ENCODE assay signal across 13 mouse cellular contexts in the genomic region with DNA sequence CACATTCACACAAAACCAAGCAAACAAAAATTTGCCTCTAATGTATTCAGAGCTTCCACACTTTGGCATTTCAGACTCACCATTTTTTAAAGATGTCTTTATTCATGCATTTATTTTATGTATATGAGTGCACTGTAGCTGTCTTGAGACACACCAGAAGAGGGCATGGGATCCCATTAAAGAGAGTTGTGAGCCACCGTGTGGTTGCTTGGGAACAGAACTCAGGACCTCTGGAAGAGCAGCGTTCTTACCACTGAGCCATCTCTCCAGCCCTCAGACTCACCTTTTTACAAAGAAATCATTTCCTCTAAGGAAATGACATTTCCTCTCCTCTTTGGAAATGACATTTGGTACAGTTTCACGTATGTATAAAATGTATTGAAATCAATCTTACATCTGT. TPM values are rescaled to one million over a fixed set of nuclear protein-coding genes. Genes with fewer than 3 reads are reported as not detected.
DNase-seq lines count a peak whose midpoint lies in the region; ATAC-seq and TF ChIP-seq lines count a peak whose summit lies in the region.
"Had no signal": no experiment of that assay in that cellular context is flagged by ENCODE, and none has a peak within 500 bp of the region (broad histone marks: within the 10 kb centered on the region; RNA-seq: fewer than 3 reads in every experiment).

No protein-coding gene starts in this region.

- DNase-seq in forebrain, postnatal 0 days = no peak
- no peak for DNase-seq in forebrain, embryonic 10.5 days (ENCODE audit: extremely low spot score, low spot score)
- DNase-seq in kidney, postnatal 36 days = no peak
- peak; percentile 61 for DNase-seq in 3T3-L1 (ENCODE audit: low read depth, low spot score)
- DNase-seq in brain, adult 2 months (ENCODE audit: low read depth, low spot score) = peak; percentile 47
- DNase-seq in cerebellum, adult 9-10 months = no peak
- DNase-seq in cerebellum, adult 11 months = no peak

- no peaks in the 10 kb centered on the region for H3K27me3 ChIP-seq in forebrain, postnatal 0 days (ENCODE audit: insufficient read depth, low read length)
- peaks cover 15% of the 10 kb centered on the region for H3K27me3 ChIP-seq in forebrain, embryonic 10.5 days (ENCODE audit: poor library complexity, severe bottlenecking)
- H3K27me3 ChIP-seq in kidney, embryonic 15.5 days = no peaks in the 10 kb centered on the region
- H3K27me3 ChIP-seq: heart, embryonic 12.5 days; limb, embryonic 12.5 days; liver, embryonic 13.5 days had no signal

- 0 out of 2 replicates have a peak, but pooled peaks have one; percentile 7 for TF ChIP-seq CTCF in forebrain, postnatal 0 days (IDR thresholded peaks at IDR 0.05; ENCODE audit: low read depth)

- ATAC-seq in forebrain, postnatal 0 days = no peak
- ATAC-seq in kidney, embryonic 15.5 days (replicated peaks; ENCODE audit: low FRiP score) = no peak

- no peak overlapping the region for H3K4me3 ChIP-seq in forebrain, postnatal 0 days (ENCODE audit: low read depth, low read length)
- no peak overlapping the region for H3K4me3 ChIP-seq in forebrain, embryonic 10.5 days
- H3K4me3 ChIP-seq in kidney, embryonic 15.5 days (replicated peaks) = no peak overlapping the region

- 41% methylated on average over 3 of the region's 3 CpGs for WGBS in forebrain, postnatal 0 days
- 43% methylated on average over 3 of the region's 3 CpGs for WGBS in forebrain, embryonic 10.5 days
- 48% methylated on average over 3 of the region's 3 CpGs for WGBS in kidney, embryonic 15.5 days

- H3K27ac ChIP-seq in forebrain, postnatal 0 days (ENCODE audit: low read depth, low read length) = no peak overlapping the region
- no peak overlapping the region for H3K27ac ChIP-seq in forebrain, embryonic 10.5 days
- no peak overlapping the region for H3K27ac ChIP-seq in kidney, embryonic 15.5 days
- H3K27ac ChIP-seq: limb, embryonic 12.5 days; liver, embryonic 13.5 days had no signal

- H3K36me3 ChIP-seq in forebrain, postnatal 0 days (ENCODE audit: insufficient read depth) = no peaks in the 10 kb centered on the region
- no peaks in the 10 kb centered on the region for H3K36me3 ChIP-seq in forebrain, embryonic 10.5 days (replicated peaks)
- H3K36me3 ChIP-seq in kidney, embryonic 15.5 days = no peaks in the 10 kb centered on the region
- H3K36me3 ChIP-seq: heart, embryonic 12.5 days; limb, embryonic 12.5 days; liver, embryonic 13.5 days had no signal

- no peaks in the 10 kb centered on the region for H3K9me3 ChIP-seq in forebrain, postnatal 0 days (ENCODE audit: low read length)
- no peaks in the 10 kb centered on the region; the same call in 1 of the 2 replicates for H3K9me3 ChIP-seq in forebrain, embryonic 10.5 days
- H3K9me3 ChIP-seq in kidney, embryonic 15.5 days (replicated peaks) = no peaks in the 10 kb centered on the region
- H3K9me3 ChIP-seq: heart, embryonic 12.5 days; liver, embryonic 13.5 days; megakaryocyte, embryonic 14.5 days had no signal

- H3K4me1 ChIP-seq in forebrain, postnatal 0 days (ENCODE audit: insufficient read depth) = no peaks in the 10 kb centered on the region
- peaks cover 7% of the 10 kb centered on the region for H3K4me1 ChIP-seq in forebrain, embryonic 10.5 days
- peaks cover 11% of the 10 kb centered on the region for H3K4me1 ChIP-seq in kidney, embryonic 15.5 days

- no peak overlapping the region for H3K9ac ChIP-seq in forebrain, postnatal 0 days
- no peak overlapping the region for H3K9ac ChIP-seq in kidney, embryonic 15.5 days
- H3K9ac ChIP-seq: heart, embryonic 12.5 days; limb, embryonic 12.5 days; liver, embryonic 13.5 days had no signal

- H3K4me2 ChIP-seq in forebrain, postnatal 0 days (ENCODE audit: low read depth) = no peak overlapping the region
- peak overlapping the region; percentile 59; the same call in 1 of the 2 replicates for H3K4me2 ChIP-seq in kidney, embryonic 15.5 days

RNA-seq across cellular contexts. Expression of a gene that starts 2.1 kb away (rescaled TPM):
- 0.15 TPM in 1 of 2 replicates, not detected in the other for total RNA-seq in forebrain, postnatal 0 days (2014; rRNA removed)
- 0.21 and 0.22 TPM in 2 replicates for polyA plus RNA-seq in forebrain, postnatal 0 days (2015; fragmentation: Nextera tagmentation; extraction: Ambion mirVana)
- polyA plus RNA-seq in forebrain, embryonic 10.5 days (2016; fragmentation: Nextera tagmentation; extraction: Ambion mirVana) = 0.10 TPM in 1 of 2 replicates, not detected in the other
- polyA plus RNA-seq in kidney, embryonic 15.5 days (2015; fragmentation: Nextera tagmentation; extraction: Ambion mirVana) = 0.58 and 0.68 TPM in 2 replicates
- polyA plus RNA-seq: erythroblast, embryonic 14.5 days; limb, embryonic 12.5 days; liver, embryonic 13.5 days had no signal

RNA-seq across cellular contexts. Expression of a gene that starts 7.8 kb away (rescaled TPM):
- 15.7 and 24.3 TPM in 2 replicates for total RNA-seq in forebrain, postnatal 0 days (2014; rRNA removed)
- 37.3 and 38.3 TPM in 2 replicates for polyA plus RNA-seq in forebrain, postnatal 0 days (2015; fragmentation: Nextera tagmentation; extraction: Ambion mirVana)
- polyA plus RNA-seq in forebrain, embryonic 10.5 days (2016; fragmentation: Nextera tagmentation; extraction: Ambion mirVana) = 49.7 and 50.4 TPM in 2 replicates
- polyA plus RNA-seq in kidney, embryonic 15.5 days (2015; fragmentation: Nextera tagmentation; extraction: Ambion mirVana) = 156 and 168 TPM in 2 replicates

RNA-seq across cellular contexts. Expression of a gene that starts 17.9 kb away (rescaled TPM):
- 15.9 and 21.0 TPM in 2 replicates for total RNA-seq in forebrain, postnatal 0 days (2014; rRNA removed)
- polyA plus RNA-seq in forebrain, postnatal 0 days (2015; fragmentation: Nextera tagmentation; extraction: Ambion mirVana) = 36.4 and 41.2 TPM in 2 replicates
- polyA plus RNA-seq in forebrain, embryonic 10.5 days (2016; fragmentation: Nextera tagmentation; extraction: Ambion mirVana) = 44.4 and 46.1 TPM in 2 replicates
- polyA plus RNA-seq in kidney, embryonic 15.5 days (2015; fragmentation: Nextera tagmentation; extraction: Ambion mirVana) = 40.3 and 42.5 TPM in 2 replicates

RNA-seq across cellular contexts. Expression of a gene that starts 21.9 kb away (rescaled TPM):
- 1.2 TPM in 2 replicates for total RNA-seq in forebrain, postnatal 0 days (2014; rRNA removed)
- 1.0 and 1.5 TPM in 2 replicates for polyA plus RNA-seq in forebrain, postnatal 0 days (2015; fragmentation: Nextera tagmentation; extraction: Ambion mirVana)
- 3.2 and 3.6 TPM in 2 replicates for polyA plus RNA-seq in forebrain, embryonic 10.5 days (2016; fragmentation: Nextera tagmentation; extraction: Ambion mirVana)
- polyA plus RNA-seq in kidney, embryonic 15.5 days (2015; fragmentation: Nextera tagmentation; extraction: Ambion mirVana) = 10.9 and 13.2 TPM in 2 replicates

RNA-seq across cellular contexts. Expression of a gene that starts 35.1 kb away (rescaled TPM):
- 29.0 and 32.2 TPM in 2 replicates for total RNA-seq in forebrain, postnatal 0 days (2014; rRNA removed)
- 30.8 and 31.5 TPM in 2 replicates for polyA plus RNA-seq in forebrain, postnatal 0 days (2015; fragmentation: Nextera tagmentation; extraction: Ambion mirVana)
- 16.3 and 20.0 TPM in 2 replicates for polyA plus RNA-seq in forebrain, embryonic 10.5 days (2016; fragmentation: Nextera tagmentation; extraction: Ambion mirVana)
- polyA plus RNA-seq in kidney, embryonic 15.5 days (2015; fragmentation: Nextera tagmentation; extraction: Ambion mirVana) = 35.4 and 38.6 TPM in 2 replicates

Comparison
In these comparisons a context has a peak if more than half of its experiments do, and no peak if none do; other contexts are left out.
1. DNase-seq: peak in 3T3-L1 (single experiment) and brain, adult 2 months (single experiment); none in forebrain, postnatal 0 days (single experiment), forebrain, embryonic 10.5 days (single experiment), kidney, postnatal 36 days (0 of 2), cerebellum, adult 9-10 months (single experiment) and cerebellum, adult 11 months (single experiment).